Mouse (Mus musculus) retina, embryonic 14.5 days (tissue): ENCODE data around the gene Agpat3.

Experiments
- DNase-seq: peaks from one replicate; pipeline ENCODE4 v3.0.0-alpha.2; 2015; ENCODE audit warnings: low spot score

Gene Agpat3

GRCm38 (mm10) chr10:78296371-78296770 is 55.9 kb downstream of the Agpat3 start:
- DNase-seq = no peak

GRCm38 (mm10) chr10:78293576-78293975 is 58.7 kb downstream of the Agpat3 start:
- DNase-seq = no peak

- DNase-seq = no peak
These were observed 59.9 kb downstream of the Agpat3 start for GRCm38 (mm10) chr10:78292381-78292780.

DNA sequence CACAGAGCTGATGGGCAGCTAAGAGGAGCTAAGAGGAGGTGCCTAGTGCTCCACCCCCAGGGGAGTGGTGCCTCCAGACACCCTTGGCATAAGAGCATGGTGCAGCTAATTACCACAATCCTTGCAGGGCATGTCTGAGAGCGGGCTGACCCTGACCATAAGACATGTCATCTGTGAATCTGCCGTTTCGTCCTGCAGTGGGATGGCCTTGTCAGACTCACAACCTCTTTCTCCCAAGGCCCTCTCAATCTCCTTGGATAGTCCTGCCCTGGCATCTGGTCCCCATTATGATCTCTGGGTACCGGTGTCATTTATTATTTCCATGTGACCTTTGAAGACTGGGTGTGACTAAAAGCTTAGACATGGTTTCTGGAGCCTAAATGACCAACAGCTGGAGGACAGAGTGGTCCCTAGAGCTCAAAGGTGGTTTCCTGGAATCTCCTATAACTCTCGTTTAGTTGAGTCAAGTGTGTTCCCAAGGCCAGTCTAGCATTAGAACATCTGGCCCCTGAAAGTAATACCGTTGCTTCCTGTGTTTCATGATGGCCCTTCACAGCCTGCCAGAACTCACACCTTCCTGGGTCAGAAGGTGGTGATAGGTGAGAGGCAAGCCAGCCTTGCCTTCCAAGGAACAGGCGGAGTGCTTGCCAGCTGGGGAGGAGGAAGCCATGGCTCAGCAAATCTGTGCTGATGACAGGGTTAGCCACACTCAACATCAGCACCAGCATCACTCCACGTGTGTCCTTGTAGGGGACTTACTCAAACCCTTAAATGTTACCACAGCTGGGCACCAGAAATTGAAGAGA is 61.4 kb downstream of the Agpat3 start:
- DNase-seq = no peak

GRCm38 (mm10) chr10:78288896-78289295 is 63.4 kb downstream of the Agpat3 start:
- DNase-seq = no peak

GRCm38 (mm10) chr10:78288135-78288534 is 64.2 kb downstream of the Agpat3 start:
- DNase-seq = no peak

GRCm38 (mm10) chr10:78287465-78288132 is 64.7 kb downstream of the Agpat3 start:
- DNase-seq = no peak

DNA sequence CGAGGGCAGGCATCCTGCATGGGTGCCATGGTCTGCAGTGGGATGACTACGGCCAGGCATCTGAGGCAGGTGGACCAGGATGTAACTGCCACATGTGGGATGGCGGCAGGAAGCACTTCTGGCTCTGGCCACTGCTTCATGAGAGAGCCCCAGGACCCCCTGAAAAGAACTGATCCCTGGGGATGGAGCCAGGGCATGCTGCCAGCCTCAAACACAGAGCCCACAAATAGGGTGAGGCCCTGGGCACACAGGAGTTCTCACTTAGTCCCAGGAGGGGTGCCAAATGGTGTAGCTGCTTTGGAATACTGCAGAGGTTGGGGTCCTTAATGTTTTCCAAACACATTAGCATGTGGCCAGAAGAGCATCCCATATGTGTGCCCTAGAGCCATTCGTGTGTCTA is 66.3 kb downstream of the Agpat3 start:
- no peak for DNase-seq

DNA sequence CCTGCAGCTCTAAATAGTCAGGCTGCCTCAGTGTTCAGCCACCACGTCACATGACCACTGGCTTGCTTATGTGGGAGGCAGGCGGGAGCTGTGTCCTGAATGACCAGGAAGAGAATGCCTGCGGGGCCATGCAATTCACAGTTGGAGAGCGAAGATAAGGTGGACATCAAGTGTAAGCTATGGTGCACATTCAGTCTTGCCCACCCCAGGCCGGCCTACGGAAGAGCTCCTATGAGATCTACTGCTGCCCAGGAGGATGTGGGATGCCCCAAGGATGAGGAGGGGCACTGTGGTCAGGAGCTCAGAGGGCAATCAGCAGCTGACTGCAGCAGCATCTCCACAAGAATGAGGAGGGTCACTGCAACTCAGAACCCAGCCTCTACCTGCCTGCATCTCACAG is 66.9 kb downstream of the Agpat3 start:
- no peak for DNase-seq

DNA sequence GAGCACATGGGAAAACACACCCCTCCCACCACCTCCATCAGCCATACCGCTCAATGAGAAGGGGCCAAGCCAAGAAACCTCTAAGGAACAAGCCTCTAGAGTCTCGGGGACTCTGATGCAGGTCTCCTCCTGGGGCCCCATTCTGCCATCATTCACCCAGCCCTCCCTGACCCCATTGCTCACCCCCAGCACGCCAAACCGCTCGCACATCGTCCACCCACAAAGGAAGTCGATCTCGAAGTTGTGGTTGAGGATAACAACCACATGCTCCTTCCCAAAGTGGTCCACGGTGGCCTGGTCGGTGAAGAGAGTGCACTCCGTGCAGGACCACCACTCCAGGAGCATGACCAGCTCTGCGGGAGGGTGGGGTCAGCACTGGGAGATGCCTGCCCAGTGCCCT is 67.5 kb downstream of the Agpat3 start:
- DNase-seq = no peak

- DNase-seq = no peak
These were observed 69.9 kb downstream of the Agpat3 start for GRCm38 (mm10) chr10:78282411-78282810.

GRCm38 (mm10) chr10:78280486-78280885 is 71.8 kb downstream of the Agpat3 start:
- no peak for DNase-seq

GRCm38 (mm10) chr10:78279210-78279609 is 73.1 kb downstream of the Agpat3 start:
- peak; percentile 81 for DNase-seq

DNA sequence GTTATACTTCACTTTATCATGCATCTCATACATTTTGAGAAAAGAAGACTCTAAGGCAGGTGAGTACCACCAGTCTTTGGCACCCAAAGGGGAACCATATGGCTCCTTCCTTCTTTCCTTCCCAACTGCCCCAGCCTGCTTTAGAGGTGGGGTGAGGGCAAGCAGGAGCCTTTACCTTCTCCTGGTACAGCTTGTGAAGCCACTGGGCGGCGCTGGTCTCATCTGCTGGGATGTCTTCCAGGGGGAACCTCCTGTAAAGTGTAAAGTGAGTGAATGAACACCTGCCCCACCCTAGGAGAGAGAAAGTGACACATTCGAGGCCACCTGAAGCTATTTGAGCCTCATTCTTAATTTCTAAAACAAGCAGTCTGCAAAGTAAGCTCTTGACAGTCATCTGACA is 74.5 kb downstream of the Agpat3 start:
- DNase-seq = no peak

- no peak for DNase-seq
These were observed 76.0 kb downstream of the Agpat3 start for GRCm38 (mm10) chr10:78276242-78276641.

- no peak for DNase-seq
These were observed 79.4 kb downstream of the Agpat3 start for GRCm38 (mm10) chr10:78272932-78273331.

DNA sequence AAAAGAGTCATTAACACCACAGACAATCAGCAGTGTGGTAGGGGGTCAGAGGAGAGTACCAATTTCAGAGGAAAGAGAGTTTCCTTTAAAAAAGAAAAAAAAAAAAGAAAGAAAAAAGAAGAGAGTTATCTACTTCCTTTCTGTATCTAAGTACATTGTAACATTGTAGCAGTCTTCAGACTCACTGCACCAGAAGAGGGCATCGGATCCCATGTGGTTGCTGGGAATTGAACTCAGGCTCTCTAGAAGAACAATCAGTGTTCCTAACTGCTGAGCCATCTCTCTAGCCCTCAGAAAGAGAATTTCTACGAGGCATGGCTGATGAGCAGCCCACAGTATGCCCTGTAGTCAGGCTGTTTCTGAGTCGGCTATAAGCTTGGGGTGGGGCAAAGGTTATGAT is 86.4 kb downstream of the Agpat3 start:
- no peak for DNase-seq

- DNase-seq = no peak
These were observed 87.6 kb downstream of the Agpat3 start for GRCm38 (mm10) chr10:78264735-78265134.

DNA sequence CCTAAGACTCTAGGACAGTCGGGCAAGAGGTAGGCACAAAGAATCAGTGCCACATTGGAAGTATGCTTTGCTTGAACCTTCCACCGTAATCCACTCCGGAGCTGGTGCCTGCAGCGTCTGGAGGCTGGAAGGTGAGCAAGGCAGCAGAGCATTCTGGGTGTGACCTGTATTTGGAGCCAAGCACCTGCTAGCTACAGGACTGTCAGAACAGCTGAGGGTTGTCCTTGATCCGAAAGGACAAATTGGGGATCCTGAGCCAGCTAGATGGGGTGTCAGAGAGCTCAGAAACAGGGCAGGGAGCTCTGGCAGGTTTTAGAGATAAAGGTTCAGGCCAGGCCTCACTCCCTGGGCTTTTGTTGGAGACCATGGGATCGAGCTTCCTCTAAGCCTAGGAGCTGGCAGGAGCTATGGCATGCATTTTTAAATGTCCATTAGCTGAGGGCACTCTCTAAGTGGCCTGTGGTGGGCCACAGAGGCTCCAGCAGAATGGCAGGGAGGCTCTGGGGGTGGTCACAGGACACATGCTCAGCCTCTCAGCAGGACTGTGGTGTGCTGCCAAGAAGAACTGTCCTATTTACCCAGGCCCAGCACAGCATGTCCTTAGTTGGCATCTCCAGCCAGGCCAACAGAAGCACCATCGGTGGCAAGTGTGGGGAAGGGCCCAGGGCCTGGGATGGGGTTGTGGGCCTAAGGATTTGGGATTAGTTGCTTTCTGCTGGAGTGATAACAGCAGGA is 91.2 kb downstream of the Agpat3 start:
- no peak for DNase-seq

DNA sequence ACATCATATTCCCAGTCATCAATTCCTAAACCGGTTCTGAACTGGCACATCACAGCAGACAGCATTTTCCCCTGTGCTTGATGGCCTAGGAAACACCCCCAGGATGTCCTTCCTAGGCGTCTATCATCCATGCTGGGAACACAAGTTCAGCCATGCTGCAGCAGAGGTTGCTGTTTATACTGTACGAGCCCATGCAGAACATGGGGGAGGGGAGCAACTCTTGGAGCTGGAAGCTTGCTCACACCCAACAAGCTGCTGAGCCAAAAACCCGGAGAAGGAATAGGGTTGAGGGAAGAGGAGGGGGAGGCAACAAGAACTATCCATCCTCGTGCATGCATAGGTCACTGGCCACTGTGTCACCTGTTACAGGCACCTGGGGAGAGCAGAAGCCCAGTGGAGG is 92.0 kb downstream of the Agpat3 start:
- DNase-seq = no peak

GRCm38 (mm10) chr10:78259702-78260101 is 92.6 kb downstream of the Agpat3 start:
- DNase-seq = no peak

DNA sequence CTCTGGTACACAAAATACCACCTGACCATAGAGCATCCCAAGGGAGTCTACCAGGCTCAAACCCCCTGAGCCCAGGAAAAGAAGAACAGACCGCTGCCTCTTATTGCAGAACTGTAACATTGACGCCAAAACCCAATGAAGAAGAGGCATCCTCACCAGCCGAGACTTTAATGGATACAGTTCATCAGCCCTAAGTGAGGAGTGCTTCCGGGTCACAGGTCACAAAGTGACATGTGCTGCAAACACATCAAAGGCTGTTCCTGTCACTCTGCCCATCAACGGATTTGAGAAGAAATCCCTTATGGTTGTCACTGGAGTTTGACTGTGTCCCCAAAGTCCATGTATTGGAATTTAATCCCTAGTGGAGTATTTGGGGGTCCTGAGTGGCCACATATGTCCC is 93.1 kb downstream of the Agpat3 start:
- DNase-seq = no peak

DNA sequence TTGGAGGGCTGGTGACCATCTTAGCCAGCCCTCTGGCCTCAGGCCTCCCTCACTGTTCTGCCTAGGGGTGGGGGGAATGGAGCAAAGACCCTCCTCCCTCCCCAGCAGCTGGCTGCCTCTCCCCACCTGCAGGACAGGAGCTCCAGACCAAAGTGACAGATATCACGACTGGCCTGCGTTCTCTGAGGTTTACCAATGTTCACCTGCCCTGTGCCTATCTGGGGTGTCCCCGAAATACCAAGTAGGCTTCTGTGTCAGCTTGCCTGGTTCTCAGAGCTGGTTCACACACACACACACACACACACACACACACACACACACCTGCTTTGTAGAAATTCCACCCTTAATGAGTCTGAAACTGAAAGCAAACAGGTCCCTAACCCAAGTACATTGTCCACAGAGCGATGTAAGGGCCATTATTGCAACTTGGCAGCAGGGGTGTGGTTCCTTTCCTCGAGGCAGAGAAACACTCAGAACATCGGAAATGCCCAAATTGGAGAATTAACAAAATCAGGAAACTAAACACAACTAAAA is 94.1 kb downstream of the Agpat3 start:
- no peak for DNase-seq
